Mouse (Mus musculus) CD4-positive, CD25-positive, alpha-beta regulatory T cell (primary cell): ENCODE results near the gene Tnfsfm13. TPM values are rescaled to one million over a fixed set of nuclear protein-coding genes. Genes with fewer than 3 reads are reported as not detected.

Experiments
- polyA plus RNA-seq: library from polyadenylated mRNA; unstranded; fragments of 100-300 nt; shearing (Covaris generic); gene quantifications from one replicate; pipeline ENCODE4 v1.2.1, GENCODE M21; 2017

Gene Tnfsfm13
- not detected for polyA plus RNA-seq

GRCm38 (mm10) chr11:69695361-69696181 lies at the start of gene Tnfsfm13, which contains the start of gene Tnfsf12:
Gene Tnfsfm13, minus strand, starts transcription at chr11:69696098.
Gene Tnfsf12, minus strand, starts transcription at chr11:69695849.

GRCm38 (mm10) chr11:69685526-69686148 lies 10.3 kb downstream of the Tnfsfm13 start, which contains the start of gene Tnfsf13:
Gene Tnfsf13, minus strand, starts transcription at chr11:69685784.

GRCm38 (mm10) chr11:69681314-69682208 lies 14.3 kb downstream of the Tnfsfm13 start, which contains the start of gene Senp3:
Gene Senp3, minus strand, starts transcription at chr11:69682084.

GRCm38 (mm10) chr11:69672211-69672706 lies 23.6 kb downstream of the Tnfsfm13 start, which contains the start of gene Eif4a1:
Gene Eif4a1, minus strand, starts transcription at chr11:69672423.

GRCm38 (mm10) chr11:69665961-69666664 lies 29.8 kb downstream of the Tnfsfm13 start, which contains the start of gene Cd68:
Gene Cd68, minus strand, starts transcription at chr11:69666153.

GRCm38 (mm10) chr11:69662213-69662966 lies 33.5 kb downstream of the Tnfsfm13 start, which contains the start of gene Mpdu1:
Gene Mpdu1, minus strand, starts transcription at chr11:69662642.

GRCm38 (mm10) chr11:69655264-69656064 lies 40.4 kb downstream of the Tnfsfm13 start, which contains the start of gene Sox15:
Gene Sox15, plus strand, starts transcription at chr11:69655314.

Other genes with a start within 250 kb of the Tnfsfm13 start
- 0.01 TPM for gene Dnah2, start 147.0 kb downstream of the Tnfsfm13 start, polyA plus RNA-seq
- gene Efnb3, start 135.9 kb downstream of the Tnfsfm13 start, polyA plus RNA-seq, result 0.47 TPM
- 25.6 TPM for gene Wrap53, start 115.8 kb downstream of the Tnfsfm13 start, polyA plus RNA-seq
- 239 TPM for gene Trp53, start 115.7 kb downstream of the Tnfsfm13 start, polyA plus RNA-seq
- not detected for gene Atp1b2, start 90.2 kb downstream of the Tnfsfm13 start, polyA plus RNA-seq
- gene Shbg, start 78.2 kb downstream of the Tnfsfm13 start, polyA plus RNA-seq, result not detected
- gene Sat2, start 74.1 kb downstream of the Tnfsfm13 start, polyA plus RNA-seq, result not detected
- gene Fxr2, start 63.1 kb downstream of the Tnfsfm13 start, polyA plus RNA-seq, result 63.2 TPM
- gene Sox15, start 40.8 kb downstream of the Tnfsfm13 start, polyA plus RNA-seq, result not detected
- 66.0 TPM for gene Mpdu1, start 33.5 kb downstream of the Tnfsfm13 start, polyA plus RNA-seq
- gene Cd68, start 29.9 kb downstream of the Tnfsfm13 start, polyA plus RNA-seq, result 4.3 TPM
- gene Eif4a1, start 23.7 kb downstream of the Tnfsfm13 start, polyA plus RNA-seq, result 654 TPM
- gene Senp3, start 14.0 kb downstream of the Tnfsfm13 start, polyA plus RNA-seq, result 43.8 TPM
- gene Tnfsf13, start 10.3 kb downstream of the Tnfsfm13 start, polyA plus RNA-seq, result not detected
- not detected for gene Tnfsf12, start 249 bp downstream of the Tnfsfm13 start, polyA plus RNA-seq
- 50.4 TPM for gene Polr2a, start 62.5 kb upstream of the Tnfsfm13 start, polyA plus RNA-seq
- 0.12 TPM for gene Slc35g3, start 65.9 kb upstream of the Tnfsfm13 start, polyA plus RNA-seq
- gene Zbtb4, start 69.8 kb upstream of the Tnfsfm13 start, polyA plus RNA-seq, result 5.5 TPM
- 3.7 TPM for gene Chrnb1, start 99.8 kb upstream of the Tnfsfm13 start, polyA plus RNA-seq
- not detected for gene Fgf11, start 105.8 kb upstream of the Tnfsfm13 start, polyA plus RNA-seq
- gene Tmem102, start 109.5 kb upstream of the Tnfsfm13 start, polyA plus RNA-seq, result not detected
- not detected for gene Gm39566, start 119.2 kb upstream of the Tnfsfm13 start, polyA plus RNA-seq
- gene Spem2, start 122.4 kb upstream of the Tnfsfm13 start, polyA plus RNA-seq, result not detected
- not detected for gene Spem1, start 126.1 kb upstream of the Tnfsfm13 start, polyA plus RNA-seq
- gene Nlgn2, start 141.7 kb upstream of the Tnfsfm13 start, polyA plus RNA-seq, result 0.85 TPM
- gene Tmem256, start 142.4 kb upstream of the Tnfsfm13 start, polyA plus RNA-seq, result 77.8 TPM
- 32.7 TPM for gene Plscr3, start 150.3 kb upstream of the Tnfsfm13 start, polyA plus RNA-seq
- gene Tnk1, start 162.6 kb upstream of the Tnfsfm13 start, polyA plus RNA-seq, result not detected
- not detected for gene Tmem95, start 181.9 kb upstream of the Tnfsfm13 start, polyA plus RNA-seq
- gene Kctd11, start 185.3 kb upstream of the Tnfsfm13 start, polyA plus RNA-seq, result 1.3 TPM
- 552 TPM for gene Acap1, start 199.4 kb upstream of the Tnfsfm13 start, polyA plus RNA-seq
- gene 2810408A11Rik, start 204.9 kb upstream of the Tnfsfm13 start, polyA plus RNA-seq, result 4.4 TPM
- 7.7 TPM for gene Neurl4, start 205.0 kb upstream of the Tnfsfm13 start, polyA plus RNA-seq
- 203 TPM for gene Gps2, start 217.8 kb upstream of the Tnfsfm13 start, polyA plus RNA-seq
- gene Eif5a, start 225.9 kb upstream of the Tnfsfm13 start, polyA plus RNA-seq, result 1,414 TPM
- not detected for gene Ybx2, start 239.7 kb upstream of the Tnfsfm13 start, polyA plus RNA-seq